Mouse (Mus musculus) layer of hippocampus, adult 18-20 months (tissue): ENCODE measurements around the gene AK157302. TPM values are rescaled to one million over a fixed set of nuclear protein-coding genes. Genes with fewer than 3 reads are reported as not detected.

Experiments
- DNase-seq, 2 experiments: peaks; one replicate each; pipeline ENCODE4 v3.0.0; 2022; ENCODE audit warnings: low spot score in 2 of 2
- microRNA-seq, 2 experiments: library from miRNA; unstranded; fragments of <30 nt; microRNA quantifications; one replicate each; pipeline ENCODE4 v1.2.0; 2021
- total RNA-seq, 2 experiments: library from RNA; stranded (reverse); gene quantifications; 2 replicates each; pipeline ENCODE4 v1.2.3; 2021

AK157302 gene
- total RNA-seq, 2 experiments from 2014 or later = 20.5 to 23.0 TPM

- no peak for DNase-seq
Observed at GRCm38 (mm10) chr13:21542708-21543107, 47.7 kb downstream of the AK157302 start, which contains the start of gene Olfr1366. Gene Olfr1366 (minus strand): TSS chr13:21542808.

Small RNAs within 50 kb of the gene (microRNA-seq; reads per million reads assigned to microRNA genes)
- gene Mir1896 = 0 to 0.39 reads per million in 2 experiments

Other genes with a start within 250 kb of the AK157302 start
- not detected for gene Gpx5, start 202.5 kb upstream of the AK157302 start, total RNA-seq
- not detected for gene Gpx6, start 183.1 kb upstream of the AK157302 start, total RNA-seq
- gene Olfr1367, start 148.3 kb upstream of the AK157302 start, total RNA-seq = not detected
- 1 to 10 TPM; 8.6 TPM for gene Zscan12, start 132.4 kb upstream of the AK157302 start, total RNA-seq
- 10 to 100 TPM; 36.9 to 41.3 TPM for gene Zkscan3, start 92.5 kb upstream of the AK157302 start, total RNA-seq
- gene Pgbd1, start 54.2 kb upstream of the AK157302 start, total RNA-seq = 1 to 10 TPM; 1.1 to 1.6 TPM
- 10 to 100 TPM; 54.4 to 55.9 TPM for gene Zscan26, start 41.5 kb upstream of the AK157302 start, total RNA-seq
- under 1 TPM; 0.57 to 0.96 TPM for gene Nkapl, start 26.7 kb upstream of the AK157302 start, total RNA-seq
- 1 to 10 TPM; 5.9 to 6.6 TPM for gene Zkscan4, start 16.3 kb upstream of the AK157302 start, total RNA-seq
- gene Gm10065, start 15.8 kb upstream of the AK157302 start, total RNA-seq = not detected
- gene Gm11273, start 6.2 kb downstream of the AK157302 start, total RNA-seq = 10 to 100 TPM; 56.7 to 70.9 TPM
- 10 to 100 TPM; 16.8 to 18.7 TPM for gene Zkscan8, start 35.9 kb downstream of the AK157302 start, total RNA-seq
- gene Olfr1366, start 47.6 kb downstream of the AK157302 start, total RNA-seq = not detected
- not detected for gene Olfr1535, start 64.7 kb downstream of the AK157302 start, total RNA-seq
- not detected for gene Olfr1364, start 86.5 kb downstream of the AK157302 start, total RNA-seq
- not detected for gene Olfr1362, start 118.8 kb downstream of the AK157302 start, total RNA-seq
- gene Olfr11, start 147.3 kb downstream of the AK157302 start, total RNA-seq = not detected
- not detected for gene Olfr1361, start 168.2 kb downstream of the AK157302 start, total RNA-seq
- not detected for gene Olfr1360, start 182.2 kb downstream of the AK157302 start, total RNA-seq
- not detected for gene Olfr1359, start 202.9 kb downstream of the AK157302 start, total RNA-seq
- gene Hist1h2bl, start 220.9 kb downstream of the AK157302 start, total RNA-seq = 10 to 100 TPM; 27.6 to 36.7 TPM
- gene Hist1h2ai, start 221.2 kb downstream of the AK157302 start, total RNA-seq = 10 to 100 TPM in 1 of 2 experiments, 1 to 10 TPM in 1; 8.2 to 48.5 TPM
- 10 to 100 TPM; 48.4 to 55.7 TPM for gene Hist1h3h, start 222.4 kb downstream of the AK157302 start, total RNA-seq
- 1 to 10 TPM; 2.9 to 3.3 TPM for gene Hist1h2bm, start 226.8 kb downstream of the AK157302 start, total RNA-seq
- 10 to 100 TPM; 14.8 to 23.1 TPM for gene Hist1h4j, start 239.8 kb downstream of the AK157302 start, total RNA-seq